Mouse (Mus musculus) liver, embryonic 11.5 days (tissue): ENCODE results near the gene Zc3h18. TPM values are rescaled to one million over a fixed set of nuclear protein-coding genes. Genes with fewer than 3 reads are reported as not detected.
A peak's percentile ranks its signal among the peaks of the same experiment; 100 is the strongest.

Source experiments
- ATAC-seq: fragments of 200-750 bp; cut with Nextera tagmentation; replicated peaks from 2 replicates; pipeline ENCODE4 v1.8.0; 2017; ENCODE audit warnings: moderate number of reproducible peaks, mild to moderate bottlenecking, moderate TSS enrichment, moderate library complexity; ENCODE audit not compliant: low FRiP score
- DNase-seq: peaks from one replicate; pipeline ENCODE4 v3.0.0-alpha.2; 2017; ENCODE audit warnings: low spot score
- H3K27ac ChIP-seq: fragments of 300-500 bp; sonication (generic); 2 replicates; pipeline ENCODE4 v1.5.1; 2014; ENCODE audit warnings: mild to moderate bottlenecking, low read depth, low read length, control low read depth
- H3K27me3 ChIP-seq: fragments of 300-500 bp; sonication (generic); replicated peaks from 2 replicates; pipeline ENCODE4 v1.6.1; 2014; ENCODE audit warnings: low read length, mixed read lengths; ENCODE audit not compliant: control insufficient read depth, insufficient read depth
- H3K36me3 ChIP-seq: fragments of 300-500 bp; sonication (generic); 2 replicates; pipeline ENCODE4 v1.6.1; 2014; ENCODE audit warnings: mild to moderate bottlenecking, low read length, moderate library complexity, mixed read lengths; ENCODE audit not compliant: control insufficient read depth, insufficient read depth
- H3K4me1 ChIP-seq: fragments of 300-500 bp; sonication (generic); replicated peaks from 2 replicates; pipeline ENCODE4 v1.6.1; 2014; ENCODE audit warnings: low read length, mixed read lengths; ENCODE audit not compliant: control insufficient read depth, insufficient read depth
- H3K4me2 ChIP-seq: fragments of 300-500 bp; sonication (generic); 2 replicates; pipeline ENCODE4 v1.6.1; 2014; ENCODE audit warnings: mild to moderate bottlenecking, control low read depth, moderate library complexity
- H3K4me3 ChIP-seq: fragments of 300-500 bp; sonication (generic); 2 replicates; pipeline ENCODE4 v1.5.1; 2014; ENCODE audit warnings: low read depth, low read length, control low read depth
- H3K9ac ChIP-seq: fragments of 300-500 bp; sonication (generic); 2 replicates; pipeline ENCODE4 v1.6.1; 2014; ENCODE audit warnings: low read depth, low read length, control low read depth
- H3K9me3 ChIP-seq: fragments of 300-500 bp; sonication (generic); 2 replicates; pipeline ENCODE4 v1.6.1; 2016; ENCODE audit warnings: low read length, inconsistent platforms, mixed read lengths; ENCODE audit not compliant: control insufficient read depth
- WGBS: fragments of 180-500 bp; shearing (Covaris S2); extraction: QIAGEN DNeasy Blood & Tissue Kit; methylation state at CpG from one replicate; pipeline ENCODE4 v1.1.7; 2014; 5-methylcytosine and 5-hydroxymethylcytosine counted together
- polyA plus RNA-seq: library from polyadenylated mRNA; unstranded; fragments of >200 nt; fragmentation: Nextera tagmentation; extraction: Ambion mirVana; gene quantifications from 2 replicates; pipeline ENCODE4 v1.2.1, GENCODE M21; 2014

The Zc3h18 gene
- polyA plus RNA-seq, 1 experiment from 2014 or later, result 44.2 TPM

GRCm38 (mm10) chr8:122432443-122433268 is 56.2 kb downstream of the Zc3h18 start, which contains the start of gene Cyba:
TSS of gene Cyba (minus strand) at chr8:122432930.
- Histone ChIP-seq H3K4me3 (peak within 1 kb of the TSS; percentile 69), H3K27me3 (no peaks in the 10 kb centered on the region), H3K36me3 (peaks cover 18% of the 10 kb centered on the region), H3K9me3 (no peaks in the 10 kb centered on the region), H3K27ac (peak within 1 kb of the TSS; percentile 79), H3K9ac (peak within 1 kb of the TSS; percentile 81), H3K4me2 (peak within 1 kb of the TSS; percentile 97), H3K4me1 (peaks cover 26% of the 10 kb centered on the region)
- WGBS, result 3% methylated on average over 45 of the region's 45 CpGs
- DNase-seq, result peak; percentile 76
- peak; percentile 84 for ATAC-seq

- DNase-seq (no peak), ATAC-seq (no peak; the same call in 1 of the 2 replicates)
- Histone ChIP-seq H3K9ac (peak overlapping the region; percentile 81; the same call in 1 of the 2 replicates), H3K4me3 (peak overlapping the region; percentile 69; the same call in 1 of the 2 replicates), H3K9me3 (no peaks in the 10 kb centered on the region), H3K27me3 (no peaks in the 10 kb centered on the region), H3K4me1 (peaks cover 32% of the 10 kb centered on the region), H3K36me3 (peaks cover 22% of the 10 kb centered on the region), H3K27ac (no peak overlapping the region; the same call in 1 of the 2 replicates), H3K4me2 (peak overlapping the region; percentile 97)
- WGBS, result 61% methylated on average over 11 of the region's 11 CpGs
Observed at GRCm38 (mm10) chr8:122433269-122433905, 57.0 kb downstream of the Zc3h18 start.

- H3K4me2 ChIP-seq, result no peak overlapping the region
- 86% methylated on average over 6 of the region's 6 CpGs for WGBS
- peaks cover 21% of the 10 kb centered on the region; the same call in 1 of the 2 replicates for H3K36me3 ChIP-seq
- H3K9ac ChIP-seq, result no peak overlapping the region
- peaks cover 29% of the 10 kb centered on the region for H3K4me1 ChIP-seq
- DNase-seq, result no peak
- no peak for ATAC-seq
- H3K9me3 ChIP-seq, result no peaks in the 10 kb centered on the region
- no peak overlapping the region for H3K27ac ChIP-seq
- no peaks in the 10 kb centered on the region for H3K27me3 ChIP-seq
- H3K4me3 ChIP-seq, result no peak overlapping the region
Observed at GRCm38 (mm10) chr8:122435375-122435774, 59.0 kb downstream of the Zc3h18 start.

GRCm38 (mm10) chr8:122436146-122436545 is 59.7 kb downstream of the Zc3h18 start:
- 95% methylated on average over 9 of the region's 9 CpGs for WGBS
- H3K9me3 ChIP-seq, result no peaks in the 10 kb centered on the region
- no peak overlapping the region for H3K9ac ChIP-seq
- peaks cover 28% of the 10 kb centered on the region for H3K4me1 ChIP-seq
- DNase-seq (no peak), ATAC-seq (no peak)
- H3K4me2 ChIP-seq, result no peak overlapping the region
- no peaks in the 10 kb centered on the region for H3K27me3 ChIP-seq
- no peak overlapping the region for H3K4me3 ChIP-seq
- H3K36me3 ChIP-seq, result peaks cover 21% of the 10 kb centered on the region; the same call in 1 of the 2 replicates
- H3K27ac ChIP-seq, result no peak overlapping the region

- peaks cover 21% of the 10 kb centered on the region; the same call in 1 of the 2 replicates for H3K36me3 ChIP-seq
- H3K27me3 ChIP-seq, result no peaks in the 10 kb centered on the region
- no peak overlapping the region for H3K4me3 ChIP-seq
- H3K9ac ChIP-seq, result no peak overlapping the region
- H3K27ac ChIP-seq, result no peak overlapping the region
- ATAC-seq (no peak), DNase-seq (no peak)
- WGBS, result 71% methylated on average over 20 of the region's 20 CpGs
- H3K9me3 ChIP-seq, result no peaks in the 10 kb centered on the region
- no peak overlapping the region; the same call in 1 of the 2 replicates for H3K4me2 ChIP-seq
- H3K4me1 ChIP-seq, result peaks cover 23% of the 10 kb centered on the region
Observed at GRCm38 (mm10) chr8:122436586-122437125, 60.2 kb downstream of the Zc3h18 start.

- no peak overlapping the region for H3K4me3 ChIP-seq
- H3K36me3 ChIP-seq, result peaks cover 21% of the 10 kb centered on the region; the same call in 1 of the 2 replicates
- WGBS, result 81% methylated on average over 13 of the region's 13 CpGs
- DNase-seq (no peak), ATAC-seq (no peak)
- H3K27me3 ChIP-seq, result no peaks in the 10 kb centered on the region
- H3K9ac ChIP-seq, result peak overlapping the region; percentile 17; the same call in 1 of the 2 replicates
- no peak overlapping the region; the same call in 1 of the 2 replicates for H3K4me2 ChIP-seq
- H3K4me1 ChIP-seq, result peaks cover 21% of the 10 kb centered on the region
- no peaks in the 10 kb centered on the region for H3K9me3 ChIP-seq
- no peak overlapping the region for H3K27ac ChIP-seq
Observed at GRCm38 (mm10) chr8:122437708-122438331, 61.4 kb downstream of the Zc3h18 start.

- Histone ChIP-seq H3K9me3 (no peaks in the 10 kb centered on the region), H3K27me3 (no peaks in the 10 kb centered on the region), H3K36me3 (peaks cover 21% of the 10 kb centered on the region; the same call in 1 of the 2 replicates), H3K27ac (no peak overlapping the region), H3K9ac (no peak overlapping the region), H3K4me3 (no peak overlapping the region), H3K4me1 (peaks cover 21% of the 10 kb centered on the region), H3K4me2 (no peak overlapping the region)
- 93% methylated on average over 16 of the region's 16 CpGs for WGBS
- no peak for ATAC-seq
- DNase-seq, result no peak
Observed at GRCm38 (mm10) chr8:122439336-122439735, 62.9 kb downstream of the Zc3h18 start.

- WGBS, result 95% methylated on average over 1 of the region's 1 CpGs
Observed at GRCm38 (mm10) chr8:122441326-122441725, 64.9 kb downstream of the Zc3h18 start.

More at GRCm38 (mm10) chr8:122441326-122441725, 64.9 kb downstream of the Zc3h18 start:
- Histone ChIP-seq H3K27ac (no peak overlapping the region), H3K4me2 (no peak overlapping the region), H3K9me3 (no peaks in the 10 kb centered on the region), H3K36me3 (peaks cover 15% of the 10 kb centered on the region; the same call in 1 of the 2 replicates), H3K27me3 (no peaks in the 10 kb centered on the region), H3K9ac (no peak overlapping the region), H3K4me1 (peaks cover 23% of the 10 kb centered on the region), H3K4me3 (no peak overlapping the region)
- ATAC-seq, result no peak
- no peak for DNase-seq
